Mouse (Mus musculus): ENCODE data around the gene Gpr153. TPM values are rescaled to one million over a fixed set of nuclear protein-coding genes. Genes with fewer than 3 reads are reported as not detected.

Gpr153 gene
- polyA plus RNA-seq, 1 experiment from 2014 or later, result 0.58 TPM

DNA sequence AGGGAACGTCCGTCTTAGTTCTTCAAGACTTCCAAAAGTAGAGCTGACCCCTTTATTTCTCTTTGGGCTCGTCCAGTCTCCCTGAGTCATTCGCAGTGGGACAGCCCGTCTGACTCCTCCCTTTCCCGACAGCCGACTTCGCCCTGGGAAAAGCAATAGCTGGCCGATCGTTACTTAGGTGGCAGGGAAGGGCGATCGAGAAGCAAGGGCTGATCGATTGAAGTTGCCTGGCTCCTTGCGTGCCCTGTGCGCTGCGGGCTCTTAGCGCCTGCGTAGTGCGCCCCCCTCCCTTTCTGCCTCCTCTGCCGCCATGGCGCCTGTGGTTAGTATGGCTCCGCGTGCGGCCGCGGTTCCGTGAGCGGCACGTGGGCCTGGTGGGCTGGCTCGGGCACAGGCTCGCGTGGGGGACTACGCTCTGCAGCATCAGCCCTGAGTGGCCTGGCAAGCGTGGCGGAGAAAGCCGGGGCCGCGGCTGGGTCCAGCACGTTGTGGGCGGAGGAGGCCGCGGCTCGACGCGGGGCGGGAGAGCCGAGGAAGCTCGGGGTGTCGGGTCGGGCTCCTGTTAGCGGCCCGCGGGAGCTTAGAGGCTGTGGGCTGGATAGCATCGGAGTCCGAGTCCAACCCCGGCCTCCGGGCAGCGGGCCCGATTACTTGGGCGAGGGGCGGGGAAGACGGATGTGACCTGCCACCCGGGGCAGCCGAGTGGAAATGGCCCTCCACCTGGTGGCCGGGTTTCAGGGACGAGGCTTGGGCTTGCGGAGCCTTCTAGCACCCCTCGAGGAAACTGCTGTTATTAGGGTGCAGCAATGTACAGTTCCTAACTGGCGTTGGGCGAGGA is 51.8 kb downstream of the Gpr153 start, which contains the start of gene Rpl22:
Rpl22 (plus strand) TSS at position 169 of the 838 bp plus-strand sequence.
- WGBS (ENCODE audit: insufficient replicate concordance), result 2% methylated on average over 68 of the region's 70 CpGs
- no peaks in the 10 kb centered on the region for H3K27me3 ChIP-seq (ENCODE audit: insufficient read depth, low read length)
- DNase-seq (peak; percentile 91), ATAC-seq (peak; percentile 99)
- H3K9me3 ChIP-seq (ENCODE audit: low read length), result no peaks in the 10 kb centered on the region
- peak within 1 kb of the TSS; percentile 67 for H3K27ac ChIP-seq (ENCODE audit: low read depth)
- TF ChIP-seq EP300 (IDR thresholded peaks at IDR 0.05; ENCODE audit: low read depth) (peak; percentile 73; the same call in 1 of the 2 replicates), CTCF (IDR thresholded peaks at IDR 0.05; ENCODE audit: low read depth) (peak; percentile 49)
- peaks cover 23% of the 10 kb centered on the region for H3K36me3 ChIP-seq (replicated peaks; ENCODE audit: insufficient read depth, low read length)
- H3K4me2 ChIP-seq (ENCODE audit: low read depth, low read length), result peak within 1 kb of the TSS; percentile 88
- peak within 1 kb of the TSS; percentile 91 for H3K4me3 ChIP-seq (ENCODE audit: low read depth, low read length)
- peaks cover 7% of the 10 kb centered on the region for H3K4me1 ChIP-seq (ENCODE audit: insufficient read depth)
- peak within 1 kb of the TSS; percentile 92 for H3K9ac ChIP-seq (replicated peaks)

DNA sequence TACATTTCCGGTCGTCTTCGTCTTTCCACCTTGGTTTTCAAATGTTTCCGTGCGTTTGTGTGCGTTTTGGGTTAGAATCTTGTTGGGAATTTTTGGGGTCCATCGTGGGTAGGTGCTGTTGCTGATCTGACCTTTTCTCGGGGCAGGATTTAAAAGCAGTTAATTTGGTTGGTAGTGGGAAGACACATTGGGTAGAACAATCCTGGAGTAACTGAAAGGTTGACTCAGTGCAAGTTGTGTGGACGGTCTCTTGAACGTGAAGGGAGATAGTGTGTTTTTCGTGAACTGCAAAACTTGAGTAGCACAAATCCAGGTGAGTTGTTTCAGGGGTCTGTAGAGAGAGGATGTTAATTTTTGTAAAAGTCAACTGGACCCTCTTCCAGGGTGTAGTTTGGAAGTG is 52.5 kb downstream of the Gpr153 start:
- TF ChIP-seq CTCF (IDR thresholded peaks at IDR 0.05; ENCODE audit: low read depth), result no peak
- TF ChIP-seq EP300 (IDR thresholded peaks at IDR 0.05; ENCODE audit: low read depth), result no peak
- Histone ChIP-seq H3K4me3 (ENCODE audit: low read depth, low read length) (peak overlapping the region; percentile 91), H3K4me1 (ENCODE audit: insufficient read depth) (peaks cover 7% of the 10 kb centered on the region), H3K27ac (ENCODE audit: low read depth) (peak overlapping the region; percentile 67; the same call in 1 of the 2 replicates), H3K9ac (replicated peaks) (peak overlapping the region; percentile 92), H3K27me3 (ENCODE audit: insufficient read depth, low read length) (no peaks in the 10 kb centered on the region), H3K9me3 (ENCODE audit: low read length) (no peaks in the 10 kb centered on the region), H3K4me2 (ENCODE audit: low read depth, low read length) (peak overlapping the region; percentile 88), H3K36me3 (replicated peaks; ENCODE audit: insufficient read depth, low read length) (peaks cover 30% of the 10 kb centered on the region)
- no peak for DNase-seq
- WGBS (ENCODE audit: insufficient replicate concordance), result under 1% methylated on average over 11 of the region's 11 CpGs
- ATAC-seq, result no peak

DNA sequence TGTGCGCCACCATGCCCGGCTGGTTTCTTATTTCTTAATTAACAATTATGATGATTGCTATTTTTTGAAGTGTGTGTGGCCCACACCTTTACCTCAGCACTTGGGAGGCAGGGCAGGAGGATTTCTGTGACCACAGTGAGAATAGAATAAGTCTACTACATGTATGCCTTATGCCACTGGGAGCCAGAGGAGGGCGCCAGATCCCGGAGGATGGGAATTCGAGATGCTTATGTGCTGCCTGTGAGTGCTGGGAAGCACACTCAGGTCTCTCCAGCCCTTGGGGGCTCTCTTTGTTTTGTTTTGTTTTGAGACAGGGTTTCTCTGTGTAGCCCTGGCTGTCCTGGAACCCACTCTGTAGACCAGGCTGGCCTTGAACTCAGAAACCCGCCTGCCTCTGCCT is 54.7 kb downstream of the Gpr153 start:
- H3K9ac ChIP-seq (replicated peaks), result no peak overlapping the region
- no peaks in the 10 kb centered on the region for H3K27me3 ChIP-seq (ENCODE audit: insufficient read depth, low read length)
- H3K4me3 ChIP-seq (ENCODE audit: low read depth, low read length), result no peak overlapping the region
- no peak overlapping the region for H3K4me2 ChIP-seq (ENCODE audit: low read depth, low read length)
- ATAC-seq (no peak), DNase-seq (peak; percentile 67)
- H3K4me1 ChIP-seq (ENCODE audit: insufficient read depth), result peaks cover 7% of the 10 kb centered on the region
- no peaks in the 10 kb centered on the region for H3K9me3 ChIP-seq (ENCODE audit: low read length)
- TF ChIP-seq EP300 (IDR thresholded peaks at IDR 0.05; ENCODE audit: low read depth) (no peak), CTCF (IDR thresholded peaks at IDR 0.05; ENCODE audit: low read depth) (peak; percentile 63)
- 71% methylated on average over 6 of the region's 6 CpGs for WGBS (ENCODE audit: insufficient replicate concordance)
- peaks cover 50% of the 10 kb centered on the region for H3K36me3 ChIP-seq (replicated peaks; ENCODE audit: insufficient read depth, low read length)
- no peak overlapping the region for H3K27ac ChIP-seq (ENCODE audit: low read depth)

DNA sequence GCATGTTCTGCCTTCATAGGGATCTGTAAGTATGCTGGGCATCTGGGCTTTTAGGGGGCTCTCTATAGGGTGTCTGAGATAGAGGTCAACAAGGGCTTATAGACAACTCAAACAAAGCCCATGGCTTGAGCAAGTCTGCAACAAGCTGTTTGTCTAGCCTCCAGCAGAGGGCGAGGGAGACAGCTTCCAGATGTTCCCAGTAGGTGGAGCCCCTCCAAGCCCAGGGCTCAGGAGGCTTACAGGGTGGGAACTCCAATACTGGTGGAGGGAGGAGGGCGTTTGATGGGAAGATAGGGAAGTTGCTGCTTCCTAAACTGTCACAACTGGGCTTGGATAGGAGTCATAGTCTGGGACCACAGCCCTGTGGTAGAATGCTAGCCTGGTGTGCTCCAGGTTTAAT is 58.9 kb downstream of the Gpr153 start:
- Histone ChIP-seq H3K4me3 (ENCODE audit: low read depth, low read length) (no peak overlapping the region), H3K4me1 (ENCODE audit: insufficient read depth) (no peaks in the 10 kb centered on the region), H3K27ac (ENCODE audit: low read depth) (no peak overlapping the region), H3K27me3 (ENCODE audit: insufficient read depth, low read length) (peaks cover 7% of the 10 kb centered on the region), H3K36me3 (replicated peaks; ENCODE audit: insufficient read depth, low read length) (peaks cover 51% of the 10 kb centered on the region), H3K9ac (replicated peaks) (no peak overlapping the region), H3K9me3 (ENCODE audit: low read length) (no peaks in the 10 kb centered on the region), H3K4me2 (ENCODE audit: low read depth, low read length) (no peak overlapping the region)
- TF ChIP-seq CTCF (IDR thresholded peaks at IDR 0.05; ENCODE audit: low read depth), result peak; percentile 95
- TF ChIP-seq EP300 (IDR thresholded peaks at IDR 0.05; ENCODE audit: low read depth), result no peak
- DNase-seq (peak; percentile 69), ATAC-seq (peak; percentile 72)
- 20% methylated on average over 2 of the region's 2 CpGs for WGBS (ENCODE audit: insufficient replicate concordance)

DNA sequence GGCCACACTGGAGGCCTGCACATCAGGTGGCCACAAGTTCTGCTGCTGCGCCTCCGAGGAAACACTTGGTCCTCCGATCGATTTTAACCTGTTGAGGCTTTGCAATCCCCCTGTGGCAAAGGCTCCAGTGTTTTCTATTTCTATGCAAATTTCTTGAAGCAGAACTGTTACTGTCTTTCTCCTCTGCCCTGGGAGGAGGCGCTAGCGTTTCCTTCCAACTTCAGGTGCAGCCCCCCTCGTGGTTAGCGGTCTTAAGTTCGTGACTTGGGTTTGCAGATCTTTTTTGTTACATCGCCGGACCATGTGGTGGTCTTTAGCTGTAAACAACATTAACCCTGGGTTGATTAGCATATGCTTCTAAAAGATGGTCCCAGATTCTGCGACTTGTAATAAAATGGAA is 59.6 kb downstream of the Gpr153 start:
- H3K36me3 ChIP-seq (replicated peaks; ENCODE audit: insufficient read depth, low read length), result peaks cover 50% of the 10 kb centered on the region
- no peak for TF ChIP-seq CTCF (IDR thresholded peaks at IDR 0.05; ENCODE audit: low read depth)
- no peak for TF ChIP-seq EP300 (IDR thresholded peaks at IDR 0.05; ENCODE audit: low read depth)
- ATAC-seq (no peak), DNase-seq (no peak)
- no peaks in the 10 kb centered on the region for H3K9me3 ChIP-seq (ENCODE audit: low read length)
- H3K9ac ChIP-seq (replicated peaks), result no peak overlapping the region
- no peaks in the 10 kb centered on the region for H3K4me1 ChIP-seq (ENCODE audit: insufficient read depth)
- peaks cover 13% of the 10 kb centered on the region for H3K27me3 ChIP-seq (ENCODE audit: insufficient read depth, low read length)
- no peak overlapping the region for H3K4me2 ChIP-seq (ENCODE audit: low read depth, low read length)
- H3K27ac ChIP-seq (ENCODE audit: low read depth), result no peak overlapping the region
- 89% methylated on average over 12 of the region's 12 CpGs for WGBS (ENCODE audit: insufficient replicate concordance)
- H3K4me3 ChIP-seq (ENCODE audit: low read depth, low read length), result no peak overlapping the region

Other genes starting within 250 kb of the Gpr153 start
- gene Zbtb48, start 246.6 kb upstream of the Gpr153 start, polyA plus RNA-seq (2015; fragmentation: Nextera tagmentation; extraction: Ambion mirVana), result 7.4 and 8.5 TPM in 2 replicates
- gene Tas1r1, start 235.7 kb upstream of the Gpr153 start, polyA plus RNA-seq (2015; fragmentation: Nextera tagmentation; extraction: Ambion mirVana), result 0.07 TPM in 2 replicates
- gene Nol9, start 234.9 kb upstream of the Gpr153 start, polyA plus RNA-seq (2015; fragmentation: Nextera tagmentation; extraction: Ambion mirVana), result 8.0 and 8.5 TPM in 2 replicates
- 1.8 and 2.1 TPM in 2 replicates for gene Plekhg5, start 201.7 kb upstream of the Gpr153 start, polyA plus RNA-seq (2015; fragmentation: Nextera tagmentation; extraction: Ambion mirVana)
- gene Tnfrsf25, start 158.3 kb upstream of the Gpr153 start, polyA plus RNA-seq (2015; fragmentation: Nextera tagmentation; extraction: Ambion mirVana), result 0.15 TPM in 1 of 2 replicates, not detected in the other
- gene Espn, start 121.9 kb upstream of the Gpr153 start, polyA plus RNA-seq (2015; fragmentation: Nextera tagmentation; extraction: Ambion mirVana), result 1.8 and 2.2 TPM in 2 replicates
- not detected in 2 replicates for gene Hes2, start 115.4 kb upstream of the Gpr153 start, polyA plus RNA-seq (2015; fragmentation: Nextera tagmentation; extraction: Ambion mirVana)
- gene Acot7, start 96.1 kb upstream of the Gpr153 start, polyA plus RNA-seq (2015; fragmentation: Nextera tagmentation; extraction: Ambion mirVana), result 10.7 and 12.0 TPM in 2 replicates
- not detected in 2 replicates for gene Hes3, start 17.4 kb downstream of the Gpr153 start, polyA plus RNA-seq (2015; fragmentation: Nextera tagmentation; extraction: Ambion mirVana)
- 5.9 and 6.9 TPM in 2 replicates for gene Icmt, start 23.0 kb downstream of the Gpr153 start, polyA plus RNA-seq (2015; fragmentation: Nextera tagmentation; extraction: Ambion mirVana)
- 0.13 TPM in 1 of 2 replicates, not detected in the other for gene Rnf207, start 44.8 kb downstream of the Gpr153 start, polyA plus RNA-seq (2015; fragmentation: Nextera tagmentation; extraction: Ambion mirVana)
- 207 and 213 TPM in 2 replicates for gene Rpl22, start 51.5 kb downstream of the Gpr153 start, polyA plus RNA-seq (2015; fragmentation: Nextera tagmentation; extraction: Ambion mirVana)
- gene Chd5, start 64.4 kb downstream of the Gpr153 start, polyA plus RNA-seq (2015; fragmentation: Nextera tagmentation; extraction: Ambion mirVana), result 0.38 TPM in 1 of 2 replicates, not detected in the other
- gene Nphp4, start 202.5 kb downstream of the Gpr153 start, polyA plus RNA-seq (2015; fragmentation: Nextera tagmentation; extraction: Ambion mirVana), result 0.06 and 0.09 TPM in 2 replicates
- gene Kcnab2, start 203.6 kb downstream of the Gpr153 start, polyA plus RNA-seq (2015; fragmentation: Nextera tagmentation; extraction: Ambion mirVana), result 4.2 and 6.7 TPM in 2 replicates